Mouse (Mus musculus) gastrocnemius, postnatal 25 days (tissue): ENCODE measurements around the gene Ralbp1. TPM values are rescaled to one million over a fixed set of nuclear protein-coding genes. Genes with fewer than 3 reads are reported as not detected.
A peak's percentile ranks its signal among the peaks of the same experiment; 100 is the strongest.

Experiments used
- DNase-seq: peaks from one replicate; pipeline ENCODE4 v3.0.0; 2022
- total RNA-seq, 2 experiments: library from RNA; stranded (reverse); gene quantifications; 1 replicate in 1 of 2; 2 replicates in 1 of 2; pipeline ENCODE4 v1.2.3; 2021

Ralbp1 gene
- total RNA-seq, 2 experiments from 2014 or later, result 20.2 to 20.5 TPM

- DNase-seq, result no peak
These were observed 10.4 kb upstream of the Ralbp1 start for GRCm38 (mm10) chr17:65896016-65896415.

- no peak for DNase-seq
These were observed 3.9 kb upstream of the Ralbp1 start for GRCm38 (mm10) chr17:65889476-65889875.

GRCm38 (mm10) chr17:65886571-65886970 is 973 bp upstream of the Ralbp1 start:
- no peak for DNase-seq

DNA sequence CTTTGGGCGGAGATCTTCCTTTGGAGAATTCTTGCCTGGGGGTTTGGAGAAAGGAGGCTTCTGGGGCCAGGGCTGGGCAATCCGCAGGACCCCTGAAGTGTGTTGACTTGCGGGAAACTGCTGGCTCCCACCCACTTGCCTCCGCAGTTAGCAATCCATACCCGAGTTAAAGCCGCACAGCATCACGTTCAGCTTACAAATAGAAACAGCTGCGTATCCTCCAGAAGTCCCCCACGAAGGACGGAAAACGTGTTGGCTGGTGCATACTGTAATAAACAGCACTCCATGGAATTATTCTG is 251 bp downstream of the Ralbp1 start:
- no peak for DNase-seq

DNA sequence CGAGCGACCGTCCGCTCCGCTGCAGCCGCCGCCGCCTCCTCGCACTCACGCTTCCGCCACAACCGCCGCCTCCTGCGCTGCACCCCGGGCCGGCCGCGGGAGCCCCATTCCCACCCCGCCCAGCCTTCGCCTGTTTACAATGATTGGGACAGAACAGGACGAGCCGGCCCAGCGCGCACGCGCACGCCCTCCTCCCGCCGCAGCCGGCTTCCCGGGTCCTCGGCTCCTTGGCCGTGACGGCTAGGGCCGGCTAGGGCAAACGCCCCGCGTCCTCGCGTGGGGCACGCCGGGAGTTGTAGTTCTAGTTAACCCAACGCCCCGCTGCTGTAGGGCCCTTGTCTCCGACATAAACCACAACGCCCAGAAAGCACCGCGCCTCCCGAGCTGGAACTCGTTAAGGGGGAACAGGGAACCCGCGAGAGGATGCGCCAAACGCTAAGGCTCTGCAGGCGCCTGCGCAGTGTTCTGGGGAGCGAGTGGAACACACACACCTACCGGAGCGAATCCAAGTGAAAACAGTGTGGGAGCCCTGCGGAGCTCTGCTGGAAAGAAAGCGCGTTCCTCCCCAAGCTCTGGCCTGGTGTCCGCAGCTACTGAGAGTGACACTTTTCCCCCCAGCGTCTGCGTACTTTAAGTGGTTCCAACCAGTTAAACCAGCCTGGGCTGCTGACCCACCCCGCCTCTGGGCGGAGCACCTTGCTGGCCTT is 754 bp downstream of the Ralbp1 start:
- DNase-seq, result peak; percentile 100

DNA sequence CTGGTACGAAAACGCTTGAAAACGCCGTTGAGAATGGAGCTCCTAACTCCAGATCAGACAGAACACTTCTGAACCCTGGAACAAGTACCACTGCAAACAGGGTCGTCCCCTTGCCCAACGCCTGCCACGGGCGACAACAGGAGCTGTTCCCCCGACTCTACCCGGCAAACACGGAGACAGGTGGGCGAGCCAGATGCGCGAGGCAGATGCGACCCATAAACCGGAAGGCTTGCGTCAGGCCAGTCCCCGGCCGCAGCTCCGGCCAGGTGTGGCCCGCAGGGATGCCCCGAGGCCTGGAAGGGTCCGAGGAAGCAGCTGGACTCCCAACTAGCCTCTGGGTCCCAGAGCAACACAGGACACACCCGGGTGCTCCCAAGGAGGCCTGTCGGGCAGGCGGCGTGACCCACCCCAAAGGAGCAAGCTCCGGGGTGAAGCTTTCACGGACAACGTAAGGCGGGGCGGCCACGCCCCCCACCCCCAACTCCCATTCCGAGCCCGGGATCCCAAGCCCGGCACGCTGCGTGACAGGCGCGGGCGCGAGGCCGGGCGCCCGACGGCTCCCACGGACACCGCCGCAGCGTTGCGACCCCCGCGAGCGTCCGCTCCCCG is 1.4 kb downstream of the Ralbp1 start:
- no peak for DNase-seq

DNA sequence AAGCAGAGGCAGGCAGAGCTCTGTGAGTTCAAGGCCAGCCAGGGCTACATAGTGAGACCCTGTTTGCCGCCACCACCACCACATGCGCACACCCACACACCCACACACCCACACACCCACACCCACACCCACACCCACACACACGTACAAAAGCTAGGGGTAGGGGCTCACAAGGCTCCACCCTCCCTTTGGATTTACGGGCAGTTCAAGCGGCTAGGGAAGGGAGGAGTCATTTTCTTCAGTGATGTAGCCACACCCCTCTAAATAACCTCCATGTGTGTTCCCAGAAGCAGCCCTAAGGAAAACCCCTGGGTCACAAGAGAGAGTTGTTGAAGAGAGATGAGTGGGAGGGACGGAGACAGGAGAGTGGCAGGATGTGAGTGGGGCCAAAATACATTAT is 8.6 kb downstream of the Ralbp1 start:
- no peak for DNase-seq

DNA sequence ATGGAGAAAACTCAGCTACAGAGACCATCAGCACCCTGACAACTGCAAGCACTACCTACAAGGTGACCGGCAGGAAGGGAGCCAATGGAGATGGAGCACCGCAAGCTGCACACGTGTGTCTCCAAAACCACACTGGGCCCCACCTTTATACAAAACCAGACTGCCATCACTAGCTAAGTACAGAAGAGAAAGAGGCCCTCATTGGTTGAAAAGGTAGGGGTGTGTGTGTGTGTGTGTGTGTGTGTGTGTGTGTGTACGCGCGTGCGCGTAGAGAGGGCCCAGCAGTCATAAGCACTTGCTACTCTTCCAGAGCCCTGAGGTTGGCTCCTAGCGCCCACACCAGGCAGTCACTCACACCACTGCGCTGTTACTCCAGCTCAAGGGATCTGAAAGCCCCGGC is 11.8 kb downstream of the Ralbp1 start:
- DNase-seq, result no peak

- no peak for DNase-seq
These were observed 12.4 kb downstream of the Ralbp1 start for GRCm38 (mm10) chr17:65873156-65873555.

GRCm38 (mm10) chr17:65872652-65873051 is 12.9 kb downstream of the Ralbp1 start:
- DNase-seq, result no peak

- no peak for DNase-seq
These were observed 13.5 kb downstream of the Ralbp1 start for GRCm38 (mm10) chr17:65872051-65872450.

DNA sequence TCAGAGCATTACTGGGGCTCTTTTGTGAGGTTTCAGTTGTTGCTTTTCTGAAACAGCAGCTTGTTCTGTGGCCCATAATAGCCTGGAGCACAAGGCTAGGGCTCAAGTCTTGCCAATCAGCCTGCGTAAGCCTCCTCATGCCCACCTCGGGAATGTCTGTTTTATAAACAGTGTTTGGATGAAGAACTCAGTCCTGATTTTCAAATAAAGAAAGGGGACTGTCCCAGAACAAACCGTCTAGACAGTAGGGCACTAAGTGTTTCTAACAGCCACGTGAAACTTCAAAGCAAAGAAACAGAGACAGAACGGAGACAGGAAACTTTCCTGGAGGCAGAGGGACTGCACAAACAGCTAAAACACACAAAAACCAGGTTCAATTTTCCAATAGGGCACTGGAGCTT is 14.0 kb downstream of the Ralbp1 start:
- DNase-seq, result no peak

GRCm38 (mm10) chr17:65870146-65870545 is 15.5 kb downstream of the Ralbp1 start:
- peak; percentile 51 for DNase-seq

DNA sequence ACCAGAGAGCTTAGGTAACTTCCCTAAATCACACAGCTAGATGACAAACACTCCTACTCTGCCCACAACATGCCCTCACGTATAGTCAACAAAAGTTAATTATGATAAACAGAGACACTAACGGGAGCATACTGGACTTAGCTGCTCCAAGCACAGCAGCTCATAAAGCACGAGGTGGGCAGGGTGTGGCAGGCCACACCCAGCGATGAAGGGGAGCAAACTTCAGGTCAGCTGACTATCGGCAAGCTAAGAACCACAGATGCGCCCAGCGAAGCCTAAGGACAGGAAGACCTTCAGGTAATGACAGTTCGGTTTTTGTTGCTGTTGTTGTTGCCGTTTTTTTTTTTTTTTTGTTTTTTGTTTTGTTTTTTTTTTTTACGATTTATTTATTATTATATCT is 15.9 kb downstream of the Ralbp1 start:
- no peak for DNase-seq

GRCm38 (mm10) chr17:65867996-65868395 is 17.6 kb downstream of the Ralbp1 start:
- DNase-seq, result no peak

GRCm38 (mm10) chr17:65866201-65866600 is 19.4 kb downstream of the Ralbp1 start:
- no peak for DNase-seq

DNA sequence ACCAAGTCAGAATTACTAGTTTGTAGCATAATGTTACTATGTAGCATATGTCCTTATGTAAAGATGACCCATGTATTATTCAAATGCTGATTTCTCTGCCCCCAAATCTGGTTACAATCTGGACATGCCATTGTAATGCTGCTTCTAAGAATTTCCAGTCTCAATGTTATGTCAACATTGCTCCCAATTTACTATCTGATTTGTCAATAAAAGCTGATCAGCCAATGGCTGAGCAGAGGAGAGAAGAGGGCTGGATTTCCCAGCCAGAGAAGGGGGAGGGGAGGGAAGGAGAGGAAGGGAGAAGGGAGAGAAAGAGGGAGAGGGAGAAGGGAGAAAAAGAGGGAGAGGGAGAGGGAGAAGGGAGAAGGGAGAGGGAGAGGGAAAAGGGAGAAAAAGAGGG is 20.3 kb downstream of the Ralbp1 start:
- DNase-seq, result no peak

GRCm38 (mm10) chr17:65864742-65865141 is 20.9 kb downstream of the Ralbp1 start:
- no peak for DNase-seq

- no peak for DNase-seq
These were observed 21.8 kb downstream of the Ralbp1 start for GRCm38 (mm10) chr17:65863830-65864229.

GRCm38 (mm10) chr17:65862579-65862978 is 23.0 kb downstream of the Ralbp1 start:
- DNase-seq, result no peak

DNA sequence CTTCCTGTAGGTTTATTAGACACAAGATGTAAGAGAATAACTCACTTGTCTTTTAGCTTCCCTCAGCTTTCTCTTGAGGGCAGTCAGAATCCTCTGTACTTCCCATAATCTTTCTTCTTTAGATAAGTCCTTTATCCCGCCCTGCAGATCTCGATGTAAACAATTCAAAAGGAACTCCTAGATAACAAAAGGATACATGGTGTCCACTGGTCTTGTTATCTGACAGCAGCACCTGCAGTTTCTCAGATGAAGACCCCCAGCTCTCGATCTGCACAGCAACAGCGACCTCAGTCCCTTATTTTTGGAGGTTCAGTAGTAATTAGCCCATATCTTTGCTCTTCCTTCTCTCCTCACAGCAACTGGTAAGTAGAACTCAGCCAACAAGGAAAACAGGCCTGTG is 28.0 kb downstream of the Ralbp1 start:
- DNase-seq, result no peak

DNA sequence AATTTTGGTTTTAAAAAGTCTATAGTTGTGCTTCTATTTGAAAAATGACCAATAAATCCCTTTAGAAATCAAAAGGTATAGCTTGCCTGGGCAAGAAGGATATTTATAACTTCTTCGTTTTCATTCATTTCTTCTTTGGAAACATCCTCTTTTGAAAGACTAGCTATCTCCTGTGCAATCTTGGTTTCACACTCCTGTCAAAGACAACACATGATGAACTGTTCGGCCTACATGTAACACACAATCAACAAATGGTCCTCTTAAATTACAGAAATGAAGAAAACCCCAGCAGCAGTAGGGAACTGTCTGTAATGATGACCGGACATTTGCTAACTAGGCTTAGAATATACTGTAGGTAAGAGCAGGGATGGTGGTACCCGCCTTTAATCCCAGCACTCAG is 31.6 kb downstream of the Ralbp1 start:
- no peak for DNase-seq

DNA sequence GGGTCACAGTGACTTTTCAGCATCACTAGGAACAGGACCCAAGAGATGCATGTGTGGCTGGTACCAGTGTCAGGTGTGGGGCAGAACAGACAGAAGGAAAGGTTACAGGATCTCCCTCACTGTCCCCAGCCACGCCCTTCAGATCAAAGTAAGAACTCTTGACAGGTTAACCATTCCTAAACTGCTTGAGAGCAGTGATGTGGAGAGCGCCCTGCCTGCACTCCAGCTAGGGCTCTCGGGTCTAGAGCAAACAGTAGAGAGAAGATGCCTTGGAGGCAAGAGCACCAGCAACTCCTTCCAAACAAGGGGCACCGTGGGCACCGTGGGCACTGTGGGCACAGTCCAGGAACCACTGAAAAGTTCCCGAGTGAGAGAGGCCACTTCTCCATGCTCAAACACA is 32.3 kb downstream of the Ralbp1 start:
- DNase-seq, result no peak

- no peak for DNase-seq
These were observed 33.8 kb downstream of the Ralbp1 start for GRCm38 (mm10) chr17:65851749-65852148.

DNA sequence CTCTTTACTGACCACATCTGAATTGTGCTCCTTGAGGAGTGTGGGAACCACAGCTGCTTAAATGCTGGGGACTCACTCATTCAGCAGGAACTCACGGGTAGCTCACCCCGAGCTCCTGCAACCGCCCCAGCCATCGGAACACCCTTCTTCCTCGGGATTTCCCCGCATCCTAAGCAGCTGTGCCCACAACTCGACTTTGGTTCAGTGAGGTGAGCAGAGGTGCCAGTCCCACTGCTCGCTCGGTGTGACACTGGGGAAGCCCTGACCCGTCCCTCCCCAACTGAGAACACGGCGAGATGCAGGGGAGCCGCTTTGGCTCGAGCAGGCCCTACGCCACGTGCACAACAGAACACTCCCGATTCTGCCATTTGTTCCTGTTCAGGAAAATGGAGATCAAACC is 35.1 kb downstream of the Ralbp1 start:
- no peak for DNase-seq
